23 mouse cellular contexts compared by ENCODE assay signal in the genomic region with DNA sequence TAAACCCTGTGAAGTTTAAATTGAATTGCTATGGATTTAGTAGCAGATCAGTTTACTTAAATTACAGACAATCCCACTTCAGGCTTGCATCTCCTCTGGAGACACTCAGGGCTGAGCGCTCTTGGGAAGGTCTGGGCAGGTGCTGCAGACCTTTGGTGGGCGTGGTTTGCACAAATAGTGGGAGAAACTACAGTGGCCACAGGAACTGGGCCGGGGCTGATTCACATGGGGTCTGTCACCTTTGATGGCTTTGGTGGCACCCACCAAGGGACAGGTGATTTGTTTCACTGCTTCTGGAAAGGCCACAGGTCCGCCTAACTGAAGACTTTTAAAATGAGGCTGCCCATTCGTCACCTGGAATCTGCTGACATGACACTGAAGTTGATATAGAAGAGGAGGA. TPM values are rescaled to one million over a fixed set of nuclear protein-coding genes. Genes with fewer than 3 reads are reported as not detected.
"Had no signal": no experiment of that assay in that cellular context is flagged by ENCODE, and none has a peak within 500 bp of the region (broad histone marks: within the 10 kb centered on the region; RNA-seq: fewer than 3 reads in every experiment).

No protein-coding gene starts in this region.

- H3K27me3 ChIP-seq: neural tube, embryonic 13.5 days; neural tube, embryonic 15.5 days; stomach, embryonic 15.5 days had no signal

- H3K27ac ChIP-seq: neural tube, embryonic 13.5 days; neural tube, embryonic 15.5 days; stomach, embryonic 15.5 days; stomach, postnatal 0 days had no signal

- H3K4me1 ChIP-seq: stomach, embryonic 15.5 days had no signal

- DNase-seq: retina, postnatal 1 day; right cerebral cortex, adult 18-20 months; right cerebral cortex, postnatal 14 days; right cerebral cortex, postnatal 25 days; right cerebral cortex, postnatal 4 days; spleen, adult 18-20 months; thymus, adult 18-20 months; thymus, adult 2 months; thymus, postnatal 14 days; thymus, postnatal 25 days; thymus, postnatal 36 days; thymus, postnatal 4 days had no signal

- H3K36me3 ChIP-seq: neural tube, embryonic 13.5 days; neural tube, embryonic 15.5 days; stomach, embryonic 15.5 days had no signal

- H3K9me3 ChIP-seq: neural tube, embryonic 13.5 days; neural tube, embryonic 15.5 days; stomach, embryonic 15.5 days had no signal

- H3K4me3 ChIP-seq: neural tube, embryonic 13.5 days; neural tube, embryonic 15.5 days; stomach, embryonic 15.5 days had no signal

RNA-seq across cellular contexts. Expression of a gene that starts 38.6 kb away (rescaled TPM):
- total RNA-seq: neutrophil, adult 5-6 weeks had no signal
- polyA plus RNA-seq: spleen, adult 2 months; urinary bladder, adult 2 months had no signal

RNA-seq across cellular contexts. Expression of a gene that starts 54.1 kb away (rescaled TPM):
- total RNA-seq: neutrophil, adult 5-6 weeks had no signal
- polyA plus RNA-seq: neural tube, embryonic 13.5 days; small intestine, adult 2 months; spleen, adult 2 months; stomach, embryonic 14.5 days; stomach, embryonic 15.5 days; testis, adult 2 months; thymus, postnatal 0 days had no signal
